Mouse (Mus musculus): ENCODE measurements at regions not wholly inside any gene's neighbourhood (a gene's known extent, or its start where the extent isn't known, plus 50 kb on each side); places are given as distances from the start of the nearest gene placed in this dataset.
A peak's percentile ranks its signal among the peaks of the same experiment; 100 is the strongest.
"Not testable (repeated sequence)": the region's sequence is repeated elsewhere in the genome, so short reads cannot be mapped to it uniquely, and the experiment has no call there.

DNA sequence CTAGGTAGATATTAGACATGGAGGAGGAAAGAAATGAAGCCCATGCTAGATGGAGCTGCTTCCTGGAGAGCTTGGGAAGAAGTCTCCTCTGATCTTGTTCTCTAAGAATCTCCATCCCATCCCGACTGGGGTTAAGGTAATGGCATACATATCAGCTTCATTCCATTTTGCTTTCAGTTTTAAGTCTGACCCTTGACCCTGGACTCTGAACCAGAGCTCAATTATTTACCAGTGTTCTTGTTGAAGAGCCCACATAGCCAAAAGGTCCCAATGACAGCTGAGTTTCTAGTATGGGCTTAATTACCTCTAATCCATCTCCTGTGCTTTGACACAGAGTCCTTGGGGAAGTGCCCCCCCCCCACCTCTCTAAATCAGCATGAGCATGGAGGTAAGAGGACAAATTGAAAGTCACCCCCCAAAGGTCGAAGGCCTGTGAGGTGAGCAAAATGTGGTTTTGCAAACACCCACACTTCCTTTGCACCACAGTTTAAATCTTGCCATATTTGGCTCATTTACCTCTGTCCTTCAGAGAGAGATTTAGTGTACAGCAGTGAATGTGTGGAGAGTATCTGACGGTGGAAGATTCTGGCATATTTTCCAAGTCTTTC, 371.5 kb downstream of the Ets1 start:
- DNase-seq (ENCODE audit: low spot score): no peak

DNA sequence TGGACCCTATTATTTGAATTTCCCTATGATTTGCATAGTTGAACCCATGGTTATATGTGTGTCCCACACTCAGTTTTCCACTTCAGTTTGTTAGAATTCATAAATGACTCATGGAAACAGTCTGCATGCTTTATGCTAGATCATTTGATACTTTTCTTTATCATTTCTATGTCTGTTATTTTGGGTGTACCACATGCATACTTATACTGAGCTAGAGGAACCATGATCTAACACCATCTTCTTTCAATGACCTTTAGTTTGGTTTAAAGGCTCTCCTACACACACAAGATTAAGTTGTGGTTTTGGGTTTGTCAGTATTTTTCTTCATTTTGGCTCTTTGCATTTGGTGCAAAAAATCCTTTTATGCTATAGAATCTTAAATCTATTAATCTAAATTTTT, 375.2 kb downstream of the Ets1 start:
- no peak for DNase-seq (ENCODE audit: low spot score)

DNA sequence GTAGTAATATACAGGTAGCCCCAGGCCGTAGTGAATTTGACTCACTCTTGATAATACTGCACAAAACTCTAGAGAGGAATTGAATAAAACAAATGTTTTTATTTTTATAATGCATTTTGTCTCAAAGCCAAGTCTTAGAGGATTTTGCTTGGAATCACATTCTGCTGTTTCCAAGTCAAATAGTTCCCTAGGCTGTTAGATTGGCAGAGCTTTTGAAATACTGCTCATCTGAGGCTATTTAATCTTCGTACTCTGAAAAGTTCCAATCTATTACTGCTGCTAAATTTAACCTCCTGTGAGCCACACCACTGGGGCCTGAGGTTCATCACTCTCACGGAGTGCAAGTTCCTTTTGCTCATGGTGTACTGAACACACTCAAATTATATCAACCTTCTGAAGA, 399.4 kb downstream of the Ets1 start:
- no peak for DNase-seq (ENCODE audit: low spot score)

DNA sequence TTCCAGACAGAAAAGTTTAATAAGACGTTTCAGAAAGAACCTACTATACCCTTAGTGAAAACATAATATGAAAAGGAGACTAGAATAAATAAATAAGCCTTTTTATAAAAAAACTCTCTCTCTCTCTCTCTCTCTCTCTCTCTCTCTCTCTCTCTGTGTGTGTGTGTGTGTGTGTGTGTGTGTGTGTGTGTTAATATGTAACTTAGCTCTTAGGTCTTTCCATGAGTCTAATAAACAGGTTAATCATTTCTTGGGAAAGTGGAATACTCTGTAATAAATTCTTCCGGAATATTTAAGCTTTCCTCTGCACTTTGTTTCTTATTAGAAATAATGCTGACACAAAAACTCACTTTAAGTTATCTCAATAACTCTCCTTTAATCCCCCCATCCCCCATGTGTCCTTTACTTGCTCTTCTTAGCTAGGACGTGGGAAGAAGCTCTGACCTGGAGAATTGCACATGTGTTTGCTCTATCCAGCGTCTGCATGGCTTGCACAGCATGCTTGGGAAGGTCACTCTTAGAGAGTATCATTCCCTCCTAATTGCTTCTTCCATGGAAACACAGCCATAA, 403.3 kb downstream of the Ets1 start:
- DNase-seq (ENCODE audit: low spot score): no peak

DNA sequence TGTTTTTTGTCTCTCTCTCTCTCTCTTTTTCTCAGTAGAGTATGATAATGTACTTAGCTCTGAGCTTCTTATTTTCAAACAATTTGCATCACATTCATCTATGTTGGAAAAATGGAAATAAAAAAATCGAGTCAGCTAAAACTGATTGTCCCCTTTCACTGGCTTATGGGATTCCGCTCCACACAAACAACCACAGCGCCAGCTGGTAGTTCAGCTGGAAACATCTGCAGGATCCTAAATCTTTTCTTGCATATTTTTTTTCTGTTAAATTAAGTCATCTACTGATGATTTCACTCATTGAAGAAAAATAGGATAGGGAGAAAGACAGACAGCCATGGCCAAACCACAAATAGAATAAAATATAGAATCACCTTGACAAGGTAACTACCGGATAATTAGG, 414.8 kb downstream of the Ets1 start:
- no peak for DNase-seq (ENCODE audit: low spot score)

DNA sequence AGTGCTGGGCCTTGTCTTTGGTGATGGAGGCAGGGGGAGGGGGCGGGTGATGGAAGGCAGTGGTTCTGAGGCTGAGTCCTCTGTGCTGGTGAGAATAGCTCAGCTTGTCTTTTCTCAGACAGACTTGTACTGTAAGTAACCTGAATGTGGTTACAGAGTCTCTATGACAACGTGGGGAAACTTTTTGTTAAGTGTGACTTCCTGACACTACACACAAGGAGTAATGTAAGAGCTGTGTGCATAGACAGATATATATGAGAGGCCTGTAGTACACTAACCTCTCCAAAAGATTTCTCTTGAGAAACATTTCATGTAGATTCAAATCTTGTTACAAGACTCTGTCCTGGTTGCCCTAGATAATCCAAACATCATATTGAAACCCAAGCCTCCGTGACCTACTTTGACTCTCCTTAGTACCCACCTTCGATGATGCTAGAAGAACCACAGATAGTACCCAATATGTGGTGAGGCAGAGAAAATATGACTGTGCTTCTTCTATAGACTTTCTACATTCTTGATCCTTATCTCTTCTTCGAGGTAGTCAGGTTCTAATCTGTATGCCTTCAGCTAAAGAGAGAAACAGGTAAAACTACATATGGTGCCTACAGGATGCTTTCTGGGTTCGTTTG, 424.7 kb downstream of the Ets1 start:
- no peak for DNase-seq (ENCODE audit: low spot score)

DNA sequence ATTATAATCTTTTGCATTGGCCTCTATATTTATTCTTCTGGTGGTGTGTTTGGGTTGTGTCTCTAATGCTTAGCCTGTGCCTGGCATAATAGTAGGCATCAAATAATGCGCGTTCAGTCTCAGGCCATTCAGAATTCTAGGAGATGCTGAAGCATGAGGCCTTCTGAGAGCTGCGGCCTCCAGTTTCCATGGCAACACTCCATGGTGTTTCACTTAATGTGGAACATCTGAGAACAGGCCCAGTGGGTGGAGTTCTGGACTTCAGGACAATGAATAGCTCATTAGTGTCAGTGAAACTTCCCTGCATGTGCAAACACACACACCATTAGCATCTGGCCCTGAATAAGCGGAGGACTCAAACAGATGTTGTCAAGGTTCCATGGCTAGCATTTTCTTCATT, 426.5 kb downstream of the Ets1 start:
- DNase-seq (ENCODE audit: low spot score): no peak

DNA sequence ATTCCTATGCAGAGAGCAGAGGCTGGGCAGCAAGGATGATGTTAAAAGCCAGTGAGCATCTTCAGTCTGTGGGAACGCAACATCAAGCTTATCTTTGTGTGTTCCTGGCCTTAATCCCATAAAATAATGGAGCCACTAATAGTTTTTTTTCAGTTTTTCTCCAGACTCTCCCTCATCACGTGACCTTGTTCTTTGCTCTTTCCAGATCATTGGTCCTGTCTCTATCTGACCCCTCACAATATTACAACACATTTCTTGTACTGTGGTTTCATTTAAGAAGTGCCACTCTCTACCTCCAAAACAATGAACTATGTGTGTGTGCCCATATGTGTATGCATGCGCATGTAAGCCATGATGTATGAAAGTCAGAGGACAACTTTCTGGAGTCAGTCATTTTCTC, 429.3 kb downstream of the Ets1 start:
- no peak for DNase-seq (ENCODE audit: low spot score)

DNA sequence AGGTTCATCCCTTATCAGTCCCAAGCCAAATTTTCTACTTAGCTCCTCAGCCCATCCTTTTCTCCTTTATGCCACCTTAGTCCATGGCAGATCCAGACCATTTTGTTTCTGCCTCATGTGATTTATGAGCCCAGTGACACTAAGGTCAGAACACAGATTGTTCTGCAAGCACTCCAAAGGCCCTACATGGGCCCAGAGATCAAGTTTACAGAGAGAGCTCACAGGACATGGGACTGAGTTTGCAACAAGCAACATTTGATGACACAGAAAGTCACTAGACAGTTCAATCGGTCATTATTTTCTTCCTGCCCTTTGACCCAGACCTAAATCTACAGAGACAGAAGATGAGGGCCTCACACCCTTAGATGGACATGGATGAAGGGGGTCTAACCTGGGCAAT, 431.5 kb downstream of the Ets1 start:
- no peak for DNase-seq (ENCODE audit: low spot score)

DNA sequence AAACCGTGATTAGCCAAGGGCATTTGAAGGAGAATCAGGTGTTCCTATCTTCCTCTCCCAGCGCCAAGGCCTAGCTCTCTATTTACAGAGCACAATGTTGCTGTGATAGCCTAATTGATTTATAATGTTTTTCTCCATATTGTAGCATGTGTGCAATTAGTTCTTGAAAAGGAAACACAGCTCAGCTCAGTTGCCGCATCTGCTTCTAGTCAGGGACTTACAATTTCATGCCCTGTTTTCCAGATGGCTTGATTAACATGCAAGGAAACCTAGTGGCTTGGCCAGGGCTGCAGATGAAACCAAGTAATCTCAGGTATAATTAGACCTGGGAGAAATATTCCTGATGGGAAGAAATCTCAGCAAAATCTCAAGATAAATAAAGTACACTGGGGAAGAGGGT, 434.1 kb downstream of the Ets1 start:
- no peak for DNase-seq (ENCODE audit: low spot score)

DNA sequence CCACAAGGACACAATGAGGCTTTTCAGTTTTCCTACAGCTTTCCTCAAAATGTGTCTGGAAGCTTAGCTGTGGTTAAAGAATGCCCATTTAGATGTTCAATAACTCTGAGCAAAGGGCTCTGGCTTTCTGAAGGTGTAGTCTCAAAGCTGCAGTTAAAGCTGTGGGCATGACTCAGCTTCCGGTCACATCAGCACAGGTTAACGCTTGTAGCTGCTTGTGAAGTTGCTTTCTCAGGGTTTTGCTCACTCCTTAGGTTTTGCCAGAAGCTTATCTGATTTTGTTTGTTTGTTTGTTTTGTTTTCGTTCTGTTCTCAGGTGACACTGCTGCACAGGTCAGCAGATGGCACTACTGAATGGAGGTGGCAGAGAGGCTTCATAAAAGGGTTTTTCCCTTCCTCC, 444.2 kb downstream of the Ets1 start:
- DNase-seq (ENCODE audit: low spot score): no peak

DNA sequence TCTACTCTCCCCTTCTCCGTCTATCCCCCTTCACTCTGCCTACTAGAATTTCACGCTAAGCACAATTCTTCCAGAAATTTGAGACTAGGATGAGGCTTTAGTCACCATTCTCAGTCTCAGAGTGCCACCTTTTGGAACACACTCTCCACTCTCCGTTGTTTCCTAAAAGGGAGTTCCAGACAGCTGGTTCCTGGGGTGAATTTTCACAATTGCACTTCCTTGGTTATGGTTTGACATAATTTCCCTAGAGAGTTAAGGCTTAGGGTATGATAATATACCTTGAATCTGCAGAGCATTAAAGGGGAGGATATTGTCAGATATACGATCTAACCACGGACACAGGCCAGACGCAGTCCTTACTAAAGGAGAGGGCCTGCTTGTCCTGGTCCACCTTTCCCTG, 444.8 kb downstream of the Ets1 start:
- DNase-seq (ENCODE audit: low spot score): no peak

DNA sequence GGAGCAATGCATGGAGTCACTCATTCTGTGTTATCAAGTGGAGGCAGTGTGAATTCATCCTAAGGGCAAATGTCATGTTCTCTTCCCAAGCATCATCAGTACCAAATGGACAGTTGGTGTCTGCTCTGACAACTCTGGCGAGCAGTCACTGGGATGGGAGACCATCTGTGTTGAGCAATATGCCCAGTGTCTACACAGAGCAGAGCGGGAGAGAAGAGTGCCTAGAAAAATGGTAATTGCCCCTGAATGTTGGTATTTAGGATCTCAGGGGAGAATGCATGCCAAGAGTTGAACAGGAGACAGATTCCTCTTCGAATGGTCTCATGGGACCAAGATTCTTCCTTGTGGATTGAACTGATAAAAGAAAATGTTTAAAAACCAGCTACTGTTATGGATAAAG, 454.0 kb downstream of the Ets1 start:
- no peak for DNase-seq (ENCODE audit: low spot score)

DNA sequence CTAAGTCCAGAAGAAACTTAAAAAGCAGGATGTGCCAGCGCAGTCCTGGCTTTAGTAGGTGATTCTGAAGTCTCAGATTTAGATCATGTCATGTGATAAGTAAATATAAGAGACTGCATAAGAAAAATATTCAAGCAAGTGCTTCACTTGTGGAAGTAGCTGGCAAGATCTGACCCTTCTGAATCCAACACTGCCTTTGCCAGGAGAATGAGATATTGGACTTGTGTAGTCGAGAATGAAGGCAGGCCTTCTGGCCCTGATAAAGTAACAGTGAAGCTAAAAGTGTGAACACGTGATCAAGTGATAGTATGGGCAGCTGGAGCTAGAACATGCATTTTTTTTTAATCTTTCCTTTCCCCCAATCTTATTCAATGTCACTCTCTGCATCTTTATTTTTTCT, 455.6 kb downstream of the Ets1 start:
- DNase-seq (ENCODE audit: low spot score): no peak

DNA sequence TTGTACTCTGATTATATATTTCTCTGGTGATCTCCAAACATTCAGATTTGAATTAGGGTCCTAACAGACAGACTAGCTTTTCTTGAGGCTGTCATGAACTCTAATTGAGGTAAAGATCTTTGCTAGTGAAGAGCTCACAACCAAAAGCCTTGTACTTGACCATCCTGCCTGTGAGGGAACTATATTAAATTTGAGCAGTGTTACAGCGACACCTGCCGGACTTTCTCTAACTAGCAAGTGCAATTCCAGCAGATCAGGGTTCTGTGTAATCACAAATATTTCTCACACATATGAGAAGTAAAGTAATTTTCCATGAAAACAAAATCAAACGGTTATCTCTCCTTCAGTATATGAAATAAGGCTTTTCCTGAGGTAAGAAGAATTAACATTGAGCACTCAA, 459.6 kb downstream of the Ets1 start:
- peak; percentile 44 for DNase-seq (ENCODE audit: low spot score)

DNA sequence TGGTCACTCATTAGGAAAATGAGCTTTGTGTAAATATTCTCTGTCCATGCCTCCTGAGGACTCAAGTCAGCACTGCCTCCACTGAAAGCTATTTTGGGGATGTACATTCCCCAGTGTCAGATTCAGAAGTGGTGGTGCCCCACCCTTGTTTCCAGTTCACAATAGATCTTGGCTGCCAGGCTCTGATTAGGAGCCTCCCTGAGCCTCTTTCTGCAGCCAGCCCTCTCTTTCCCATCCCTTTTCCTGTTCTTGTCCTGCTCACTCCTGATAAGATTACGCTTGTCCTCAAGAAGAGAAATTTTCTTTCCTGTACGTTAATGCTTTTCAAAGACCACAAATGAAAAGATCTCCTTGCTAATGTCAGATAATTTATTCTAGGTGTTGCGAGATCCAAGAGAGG, 465.2 kb downstream of the Ets1 start:
- no peak for DNase-seq (ENCODE audit: low spot score)

DNA sequence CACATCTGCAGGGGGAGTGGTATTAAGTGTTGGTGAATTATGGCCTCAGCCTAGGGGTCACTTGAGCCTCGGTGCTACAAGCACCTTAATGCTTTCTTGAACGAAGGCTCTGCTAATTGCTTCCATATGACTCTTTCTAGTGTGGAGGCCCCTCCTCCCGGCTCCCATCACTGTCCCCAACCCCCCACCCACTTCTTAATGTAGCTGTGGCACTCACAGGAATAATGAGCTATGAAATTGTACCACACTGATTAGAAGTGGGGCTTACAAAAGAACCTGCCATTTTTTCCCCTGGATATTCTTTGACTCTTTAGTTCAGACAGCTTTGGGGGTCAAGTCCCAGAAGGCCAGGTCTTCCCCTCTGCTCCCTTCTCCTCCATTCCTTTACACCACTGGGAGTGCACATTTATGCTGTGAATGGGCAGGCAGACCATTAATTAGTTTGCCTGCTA, 468.6 kb downstream of the Ets1 start:
- DNase-seq (ENCODE audit: low spot score): no peak

DNA sequence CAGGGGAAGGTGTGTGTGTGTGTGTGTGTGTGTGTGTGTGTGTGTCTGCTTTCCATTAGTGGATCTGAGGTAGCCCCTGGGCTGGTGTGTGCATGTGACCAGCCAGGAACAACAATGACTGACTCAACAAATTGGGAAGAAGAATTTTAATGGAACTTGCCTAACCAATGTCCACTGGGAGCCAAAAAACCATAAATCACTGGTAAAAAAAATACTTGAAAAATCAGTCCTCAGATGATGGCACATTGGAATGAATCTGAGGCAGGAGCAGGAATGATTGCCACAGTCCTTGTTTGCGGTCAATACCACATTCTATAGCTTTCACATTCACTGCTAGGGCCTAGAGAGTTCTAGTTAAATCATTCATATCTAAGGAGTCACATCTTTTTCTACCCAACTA, 487.8 kb downstream of the Ets1 start:
- DNase-seq (ENCODE audit: low spot score): no peak

DNA sequence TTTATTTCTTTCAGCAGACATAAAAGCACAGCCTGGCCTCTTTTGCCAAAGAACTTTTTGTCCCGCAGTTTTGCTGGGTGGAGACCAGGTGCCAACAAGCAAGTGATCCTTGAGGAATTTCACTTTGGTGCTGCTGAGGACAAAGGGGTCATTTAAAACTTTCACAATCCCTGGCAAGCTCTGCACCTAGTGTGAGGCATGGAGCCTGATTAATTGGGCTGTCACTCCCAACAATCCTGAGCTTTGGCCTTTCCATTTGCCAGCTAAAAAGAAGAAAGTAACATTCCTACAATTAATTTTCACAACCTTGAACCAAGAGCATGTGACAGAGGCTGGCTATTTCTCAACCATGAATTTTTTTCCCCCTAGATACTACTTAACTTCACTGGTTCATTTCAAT, 516.2 kb downstream of the Ets1 start:
- DNase-seq (ENCODE audit: low spot score): no peak

DNA sequence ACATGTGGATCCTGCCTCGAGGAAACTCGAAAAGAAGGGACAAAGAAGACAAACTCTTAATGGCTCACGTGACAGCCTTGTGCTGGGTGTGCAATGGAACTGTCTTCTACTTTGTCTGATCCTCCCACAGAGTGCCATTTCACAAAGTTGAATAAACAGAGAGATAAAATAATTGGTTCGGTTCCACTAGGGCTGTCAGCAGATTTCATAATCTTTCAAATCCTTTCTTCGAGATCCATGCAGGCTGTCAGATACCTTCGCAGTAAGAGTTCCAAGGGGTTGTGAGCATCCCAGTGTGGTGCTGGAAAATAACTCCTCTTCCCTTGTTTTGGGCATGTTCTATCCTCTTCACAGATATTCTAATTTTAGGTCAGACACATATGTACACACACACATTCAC, 532.1 kb downstream of the Ets1 start:
- no peak for DNase-seq (ENCODE audit: low spot score)

DNA sequence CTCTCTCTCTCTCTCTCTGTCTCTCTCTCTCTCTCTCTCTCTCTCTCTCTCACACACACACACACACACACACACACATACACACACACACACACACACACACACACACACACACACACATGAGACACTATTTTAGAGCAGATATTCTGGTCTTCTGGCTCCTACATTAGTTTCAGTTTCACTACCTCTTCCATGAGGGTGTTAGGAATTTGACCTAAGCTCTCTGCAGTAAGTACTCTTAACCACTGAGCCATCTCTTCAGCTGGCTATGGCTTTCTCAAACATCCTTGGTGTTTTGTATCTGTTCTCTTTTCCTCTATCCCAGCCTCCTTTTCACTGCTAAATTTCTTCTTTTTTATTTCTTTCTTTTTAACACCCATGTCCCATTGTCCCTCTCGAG, 533.1 kb downstream of the Ets1 start:
- DNase-seq (ENCODE audit: low spot score): not testable (repeated sequence)

DNA sequence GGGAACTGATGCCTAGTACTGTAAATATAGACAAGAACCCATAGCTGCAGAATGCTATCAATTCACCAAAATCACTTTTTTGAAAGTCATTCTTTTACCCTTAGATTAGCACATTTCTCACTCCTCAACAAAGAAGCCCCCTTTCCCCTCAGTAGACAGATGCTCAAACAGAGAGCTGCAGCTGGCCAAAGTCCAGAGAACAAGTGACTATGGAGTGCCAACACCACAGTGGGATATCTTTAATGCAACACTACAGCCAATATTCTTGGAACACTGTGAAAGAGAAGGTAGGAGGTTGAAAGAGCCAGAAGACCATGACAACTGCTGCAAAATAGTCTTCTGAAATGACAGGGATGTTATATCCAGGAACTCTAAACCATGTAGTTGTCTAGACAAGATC, 544.0 kb downstream of the Ets1 start:
- no peak for DNase-seq (ENCODE audit: low spot score)

DNA sequence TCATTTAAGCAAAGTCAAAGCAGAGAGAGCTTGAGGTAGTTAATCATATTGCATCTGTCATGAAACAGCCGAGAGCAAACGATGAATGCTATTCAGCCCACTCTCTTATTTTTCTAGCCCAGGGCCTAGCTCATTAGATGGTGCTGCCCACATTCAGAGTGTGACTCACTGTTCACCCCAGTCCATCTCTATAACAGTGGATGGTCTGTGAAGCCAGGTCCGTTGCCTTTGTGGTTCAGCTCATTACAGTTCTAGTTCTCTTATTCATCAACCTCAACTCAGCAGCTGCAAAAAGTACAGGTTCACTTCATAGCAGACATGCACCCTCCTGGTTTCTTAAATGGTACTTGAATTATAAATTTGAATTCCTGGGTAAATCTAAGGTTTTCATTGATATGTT, 551.2 kb downstream of the Ets1 start:
- no peak for DNase-seq (ENCODE audit: low spot score)

DNA sequence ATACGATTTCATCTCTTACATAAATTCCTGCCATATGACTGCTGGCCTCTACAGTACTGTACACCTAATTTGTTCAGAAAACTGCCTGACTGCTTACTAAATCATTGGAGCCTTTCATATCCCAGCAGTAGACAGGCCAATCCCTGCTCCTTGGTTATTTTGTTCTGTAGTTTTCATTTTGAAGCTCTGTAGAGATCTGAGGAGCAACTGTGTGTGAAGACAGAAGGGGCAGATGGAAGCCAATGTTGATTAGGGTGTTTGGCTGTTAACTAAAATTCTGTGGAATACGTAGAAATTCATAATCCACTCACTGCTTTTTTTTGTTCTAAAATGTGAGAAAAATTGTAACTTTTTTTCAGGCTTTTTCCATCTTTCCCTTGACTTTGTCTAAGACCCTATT, 573.1 kb downstream of the Ets1 start:
- DNase-seq (ENCODE audit: low spot score): no peak

Data from spleen, adult 12 weeks (tissue).